Mouse (Mus musculus): ENCODE results near the gene Cwc25. TPM values are rescaled to one million over a fixed set of nuclear protein-coding genes. Genes with fewer than 3 reads are reported as not detected.
"Not testable (repeated sequence)": the region's sequence is repeated elsewhere in the genome, so short reads cannot be mapped to it uniquely, and the experiment has no call there.

The Cwc25 gene
- polyA plus RNA-seq, 1 experiment from 2014 or later, result 19.2 TPM

DNA sequence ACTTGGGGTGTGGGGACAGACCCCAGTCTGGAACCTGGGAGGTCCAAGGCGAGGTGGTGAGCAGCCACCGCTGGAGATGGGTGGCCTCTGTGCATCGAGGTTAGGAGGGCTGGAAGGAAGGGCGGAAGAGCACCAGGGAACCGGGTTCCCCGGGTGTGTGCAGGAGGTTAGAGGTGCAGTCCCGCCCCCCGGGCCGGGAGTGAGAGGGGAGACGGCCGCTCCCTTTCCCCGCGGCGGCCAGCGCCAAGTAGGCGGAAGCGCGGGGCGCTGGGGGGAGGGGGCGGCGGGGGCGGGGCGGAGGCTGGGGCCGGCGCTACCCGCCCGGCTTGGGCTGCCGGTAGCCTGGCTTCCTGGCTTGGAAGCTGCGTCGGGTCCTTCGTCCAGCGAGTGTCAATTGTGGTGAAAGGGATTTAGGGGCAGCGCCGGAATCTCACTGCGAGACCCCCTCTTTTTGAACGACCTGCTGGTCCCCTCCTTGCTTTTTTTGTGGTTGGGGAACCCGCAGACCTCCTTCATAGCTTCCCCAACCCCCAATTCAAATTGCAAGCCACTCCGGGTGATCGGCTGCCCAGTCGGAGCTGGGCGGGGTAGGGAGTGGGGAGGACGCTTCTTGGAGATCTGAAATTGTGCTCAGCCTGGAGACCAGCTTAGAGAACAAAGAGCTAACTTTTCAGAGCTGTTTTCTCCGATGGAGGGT, 33.8 kb upstream of the Cwc25 start:
- under 1% methylated on average over 32 of the region's 43 CpGs for WGBS
- Histone ChIP-seq H3K4me2 (peak overlapping the region; percentile 90), H3K4me1 (peaks cover 58% of the 10 kb centered on the region), H3K36me3 (no peaks in the 10 kb centered on the region), H3K27me3 (no peaks in the 10 kb centered on the region), H3K9ac (peak overlapping the region; percentile 87), H3K27ac (peak overlapping the region; percentile 99), H3K9me3 (replicated peaks) (no peaks in the 10 kb centered on the region), H3K4me3 (replicated peaks) (peak overlapping the region; percentile 83)
- ATAC-seq (replicated peaks; ENCODE audit: low FRiP score), result peak; percentile 63

DNA sequence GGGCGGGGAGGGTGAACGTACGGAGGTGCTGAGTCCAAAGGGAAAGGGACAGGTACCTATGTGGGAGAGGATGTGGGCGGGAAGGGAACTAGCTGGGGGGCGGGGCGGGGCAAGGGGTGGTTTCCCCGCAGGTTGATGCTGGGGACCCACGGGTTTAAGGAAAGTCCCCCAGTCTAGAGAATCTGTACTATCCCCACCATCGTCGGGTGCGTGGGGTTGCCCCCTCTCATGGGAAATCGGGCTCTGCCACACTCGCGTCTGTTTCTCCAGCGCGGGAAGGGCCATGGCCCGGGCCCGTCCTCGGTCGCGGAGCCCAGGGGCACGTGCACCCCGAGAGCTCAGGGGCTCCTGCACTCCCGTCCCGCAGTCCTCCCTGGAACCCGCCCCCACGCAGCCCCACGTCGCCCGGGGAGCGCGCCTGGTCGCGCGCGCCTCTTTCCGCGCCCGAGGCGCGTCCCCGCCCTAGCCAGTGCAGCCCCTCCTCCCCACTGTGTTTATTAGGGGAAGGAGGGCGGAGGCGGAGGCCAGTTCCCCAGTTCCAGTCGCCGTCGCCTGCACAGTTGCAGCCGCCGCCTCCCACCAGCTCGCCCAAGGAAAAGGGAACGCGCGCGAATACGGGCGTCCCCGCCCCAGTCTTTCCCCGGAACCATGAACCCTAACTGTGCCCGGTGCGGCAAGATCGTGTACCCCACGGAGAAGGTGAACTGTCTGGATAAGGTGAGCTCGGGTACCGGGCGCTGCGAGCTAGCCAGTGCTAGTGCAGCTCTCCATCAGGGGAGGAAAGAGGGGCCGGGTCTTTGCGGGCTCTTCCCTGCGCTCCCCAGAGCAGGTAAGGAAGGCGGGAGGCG, 33.0 kb upstream of the Cwc25 start:
- Histone ChIP-seq H3K4me2 (peak overlapping the region; percentile 90), H3K9ac (peak overlapping the region; percentile 87), H3K4me3 (replicated peaks) (peak overlapping the region; percentile 83), H3K27me3 (no peaks in the 10 kb centered on the region), H3K36me3 (no peaks in the 10 kb centered on the region), H3K27ac (peak overlapping the region; percentile 99), H3K4me1 (peaks cover 51% of the 10 kb centered on the region), H3K9me3 (replicated peaks) (no peaks in the 10 kb centered on the region)
- under 1% methylated on average over 71 of the region's 71 CpGs for WGBS
- peak; percentile 86 for ATAC-seq (replicated peaks; ENCODE audit: low FRiP score)

DNA sequence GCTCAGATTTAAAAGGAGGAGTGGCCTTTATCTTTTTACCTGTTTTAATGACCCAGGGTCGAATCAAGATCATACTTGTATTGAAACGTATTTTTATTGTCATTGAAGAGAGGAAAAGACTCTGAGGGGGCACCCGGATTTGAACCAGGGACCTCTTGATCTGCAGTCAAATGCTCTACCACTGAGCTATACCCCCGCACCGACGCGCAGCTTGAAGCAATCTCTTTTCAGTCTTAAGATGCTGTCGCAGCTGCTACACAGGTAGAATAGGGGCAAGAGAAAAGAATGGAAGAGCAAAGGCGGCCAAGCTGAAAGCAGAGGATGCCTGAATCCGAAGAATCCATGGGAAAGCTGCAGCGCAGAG, 32.4 kb upstream of the Cwc25 start, which contains the start of gene Lasp1:
Gene Lasp1, plus strand, starts transcription at position 219 of the 364 bp plus-strand sequence.
- peak; percentile 59 for ATAC-seq (replicated peaks; ENCODE audit: low FRiP score)
- WGBS, result 0% methylated on average over 11 of the region's 11 CpGs
- H3K27ac ChIP-seq, result peak within 1 kb of the TSS; percentile 99
- H3K27me3 ChIP-seq, result no peaks in the 10 kb centered on the region
- peak within 1 kb of the TSS; percentile 83 for H3K4me3 ChIP-seq (replicated peaks)
- H3K4me2 ChIP-seq, result peak within 1 kb of the TSS; percentile 90
- H3K36me3 ChIP-seq, result no peaks in the 10 kb centered on the region
- peak within 1 kb of the TSS; percentile 87 for H3K9ac ChIP-seq
- peaks cover 45% of the 10 kb centered on the region for H3K4me1 ChIP-seq
- H3K9me3 ChIP-seq (replicated peaks), result no peaks in the 10 kb centered on the region

DNA sequence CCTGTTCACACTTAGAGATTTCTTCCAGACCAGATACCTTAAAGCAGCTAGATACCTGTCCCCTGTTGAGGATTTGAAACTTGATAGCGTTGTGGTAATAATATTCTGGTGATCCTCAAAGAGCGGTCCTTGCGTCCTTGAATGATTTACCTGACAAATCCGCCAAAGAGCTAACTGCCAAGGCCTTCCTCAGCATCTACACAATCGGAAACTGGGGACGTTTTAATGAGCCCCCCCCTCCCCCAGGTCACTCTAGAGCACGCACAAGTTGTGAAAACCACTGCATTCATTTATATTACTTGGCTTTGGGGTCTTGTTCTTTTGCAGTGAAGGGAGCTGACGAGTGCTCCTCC, 31.7 kb upstream of the Cwc25 start:
- Histone ChIP-seq H3K9ac (no peak overlapping the region), H3K4me1 (peaks cover 41% of the 10 kb centered on the region), H3K4me2 (peak overlapping the region; percentile 90), H3K27ac (peak overlapping the region; percentile 99; the same call in 1 of the 2 replicates), H3K9me3 (replicated peaks) (no peaks in the 10 kb centered on the region), H3K36me3 (no peaks in the 10 kb centered on the region), H3K4me3 (replicated peaks) (peak overlapping the region; percentile 83), H3K27me3 (no peaks in the 10 kb centered on the region)
- WGBS, result 29% methylated on average over 8 of the region's 8 CpGs
- ATAC-seq (replicated peaks; ENCODE audit: low FRiP score), result no peak

DNA sequence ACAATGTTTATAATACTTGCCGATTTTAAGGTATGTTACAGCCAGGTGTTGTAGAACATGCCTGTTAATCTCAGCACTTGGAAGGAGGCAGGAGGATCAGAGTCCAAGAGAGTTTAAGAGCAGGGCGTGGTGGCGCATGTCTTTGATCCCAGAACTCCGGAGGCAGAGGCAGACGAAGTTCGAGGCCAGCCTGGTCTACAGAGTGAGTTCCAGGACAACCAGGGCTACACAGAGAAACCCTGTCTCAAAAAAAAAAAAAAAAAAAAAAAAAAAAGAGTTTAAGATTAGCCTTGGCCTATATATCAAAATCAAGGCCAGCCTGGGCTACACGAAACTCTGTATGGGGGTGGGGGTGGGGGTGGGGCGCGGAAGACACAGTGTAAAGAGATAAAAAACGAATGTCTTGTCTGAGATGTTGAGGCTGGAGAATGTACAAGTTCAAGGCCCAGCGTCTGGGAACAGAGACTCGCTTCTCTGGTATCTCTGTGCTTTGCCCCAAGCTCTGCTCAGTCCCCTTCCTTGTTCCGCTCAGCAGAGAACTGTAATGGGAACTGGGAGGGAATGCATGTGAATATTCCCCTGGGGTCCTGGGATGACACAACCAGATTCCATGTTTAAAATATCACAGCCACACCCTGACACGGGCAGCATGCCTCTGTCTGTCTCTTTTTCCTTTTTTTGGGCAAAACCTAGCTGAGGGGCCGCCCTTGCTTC, 31.2 kb upstream of the Cwc25 start:
- no peaks in the 10 kb centered on the region for H3K36me3 ChIP-seq
- no peaks in the 10 kb centered on the region for H3K27me3 ChIP-seq
- ATAC-seq (replicated peaks; ENCODE audit: low FRiP score), result no peak
- WGBS, result 57% methylated on average over 15 of the region's 15 CpGs
- H3K4me2 ChIP-seq, result peak overlapping the region; percentile 90
- H3K9me3 ChIP-seq (replicated peaks), result no peaks in the 10 kb centered on the region
- peak overlapping the region; percentile 83; the same call in 1 of the 2 replicates for H3K4me3 ChIP-seq (replicated peaks)
- H3K27ac ChIP-seq, result 0 out of 2 replicates have a peak overlapping the region, but pooled peaks have one; percentile 99
- no peak overlapping the region for H3K9ac ChIP-seq
- peaks cover 36% of the 10 kb centered on the region for H3K4me1 ChIP-seq

GRCm38 (mm10) chr11:97796910-97797309, 30.6 kb upstream of the Cwc25 start:
- 6% methylated on average over 6 of the region's 6 CpGs for WGBS
- Histone ChIP-seq H3K27ac (no peak overlapping the region), H3K9me3 (replicated peaks) (no peaks in the 10 kb centered on the region), H3K9ac (no peak overlapping the region), H3K4me1 (peaks cover 29% of the 10 kb centered on the region), H3K4me3 (replicated peaks) (no peak overlapping the region), H3K27me3 (no peaks in the 10 kb centered on the region), H3K4me2 (no peak overlapping the region), H3K36me3 (no peaks in the 10 kb centered on the region)
- no peak for ATAC-seq (replicated peaks; ENCODE audit: low FRiP score)

DNA sequence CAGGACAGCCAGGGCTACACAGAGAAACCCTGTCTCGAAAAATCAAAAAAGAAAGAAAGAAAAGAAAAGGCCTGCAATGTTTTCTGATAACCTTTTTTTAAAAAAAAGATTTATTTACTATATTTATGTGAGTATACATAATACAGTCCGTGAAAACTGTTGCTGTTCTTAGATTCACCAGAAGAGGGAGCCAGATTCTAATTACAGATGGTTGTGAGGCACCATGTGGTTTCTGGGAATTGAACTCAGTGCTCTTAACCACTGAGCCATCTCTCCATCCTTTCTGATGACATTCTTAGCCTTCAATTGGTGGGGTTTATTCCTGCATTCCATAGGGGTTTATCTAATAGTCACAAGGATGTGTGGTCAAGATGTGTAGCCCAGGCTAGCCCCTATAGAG, 26.8 kb upstream of the Cwc25 start:
- WGBS, result 11% methylated on average over 2 of the region's 2 CpGs
- ATAC-seq (replicated peaks; ENCODE audit: low FRiP score), result no peak
- Histone ChIP-seq H3K27ac (no peak overlapping the region), H3K9me3 (replicated peaks) (no peaks in the 10 kb centered on the region), H3K4me1 (peaks cover 6% of the 10 kb centered on the region), H3K36me3 (no peaks in the 10 kb centered on the region), H3K4me2 (no peak overlapping the region), H3K4me3 (replicated peaks) (no peak overlapping the region), H3K9ac (no peak overlapping the region), H3K27me3 (no peaks in the 10 kb centered on the region)

- not testable (repeated sequence) for ATAC-seq (replicated peaks; ENCODE audit: low FRiP score); H3K9ac ChIP-seq; H3K9me3 ChIP-seq (replicated peaks); H3K4me2 ChIP-seq; H3K4me1 ChIP-seq; H3K27ac ChIP-seq; H3K36me3 ChIP-seq; H3K27me3 ChIP-seq; H3K4me3 ChIP-seq (replicated peaks)
- 69% methylated on average over 2 of the region's 2 CpGs for WGBS
Measured at GRCm38 (mm10) chr11:97790778-97791438, 24.6 kb upstream of the Cwc25 start.

DNA sequence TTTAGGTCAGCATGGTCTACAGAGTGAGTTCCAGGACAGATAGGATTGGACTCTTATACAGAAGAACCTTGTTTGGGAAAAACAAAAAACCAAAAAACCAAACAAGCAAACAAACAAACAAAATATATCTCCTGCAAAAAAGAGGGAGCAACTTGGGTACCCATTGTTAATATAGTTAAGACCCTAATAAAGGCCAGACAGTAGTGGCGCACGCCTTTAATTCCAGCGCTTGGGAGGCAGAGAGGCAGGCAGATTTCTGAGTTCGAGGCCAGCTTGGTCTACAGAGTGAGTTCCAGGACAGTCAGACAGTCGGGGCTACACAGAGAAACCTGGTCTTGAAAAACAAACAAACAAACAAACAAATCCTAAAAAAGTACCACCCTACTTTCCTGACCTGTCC, 23.4 kb upstream of the Cwc25 start:
- 0 out of 2 replicates have a peak, but pooled peaks cover 2% of the 10 kb centered on the region for H3K9me3 ChIP-seq (replicated peaks)
- H3K4me3 ChIP-seq (replicated peaks), result no peak overlapping the region
- H3K36me3 ChIP-seq, result no peaks in the 10 kb centered on the region
- H3K27me3 ChIP-seq, result no peaks in the 10 kb centered on the region
- WGBS, result 87% methylated on average over 5 of the region's 5 CpGs
- no peak overlapping the region for H3K9ac ChIP-seq
- H3K4me2 ChIP-seq, result no peak overlapping the region
- no peak overlapping the region for H3K27ac ChIP-seq
- ATAC-seq (replicated peaks; ENCODE audit: low FRiP score), result no peak
- no peaks in the 10 kb centered on the region for H3K4me1 ChIP-seq

DNA sequence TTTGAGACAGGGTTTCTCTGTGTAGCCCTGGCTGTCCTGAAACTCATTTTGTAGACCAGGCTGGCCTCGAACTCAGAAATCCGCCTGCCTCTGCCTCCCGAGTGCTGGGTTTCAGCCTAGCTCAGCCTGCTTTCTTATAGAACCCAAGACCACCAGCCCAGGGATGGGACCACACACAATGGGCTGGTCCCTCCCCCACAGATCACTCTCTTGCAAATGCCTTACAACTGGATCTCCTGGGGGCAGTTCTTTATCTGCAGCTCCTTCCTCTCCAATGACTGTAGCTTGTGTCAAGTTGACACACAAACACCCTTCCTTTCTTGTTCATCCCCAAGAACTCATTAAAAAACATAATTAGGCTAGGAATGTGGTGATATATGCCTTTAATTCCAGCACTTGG, 21.6 kb upstream of the Cwc25 start:
- Histone ChIP-seq H3K4me1 (peaks cover 5% of the 10 kb centered on the region; the same call in 1 of the 2 replicates), H3K36me3 (no peaks in the 10 kb centered on the region), H3K4me2 (no peak overlapping the region), H3K27me3 (no peaks in the 10 kb centered on the region), H3K9ac (no peak overlapping the region), H3K9me3 (replicated peaks) (0 out of 2 replicates have a peak, but pooled peaks cover 2% of the 10 kb centered on the region), H3K4me3 (replicated peaks) (no peak overlapping the region), H3K27ac (no peak overlapping the region)
- 95% methylated on average over 3 of the region's 3 CpGs for WGBS
- no peak for ATAC-seq (replicated peaks; ENCODE audit: low FRiP score)

DNA sequence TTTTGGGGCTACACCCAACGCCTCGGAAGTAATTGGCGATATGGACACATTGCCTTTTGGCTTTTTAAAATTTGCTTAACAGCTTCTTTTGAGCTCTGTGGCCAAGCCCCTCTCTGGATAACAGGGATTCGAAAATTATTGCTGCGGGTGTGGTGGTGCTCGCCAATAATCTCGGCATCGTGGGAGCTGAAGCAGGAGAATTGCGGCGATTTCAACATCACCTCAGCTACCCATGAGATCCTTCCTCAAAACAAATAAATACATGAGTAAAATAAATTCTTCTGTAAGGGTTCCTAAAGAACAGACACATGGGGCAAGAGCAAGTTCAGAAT, 16.2 kb upstream of the Cwc25 start:
- ATAC-seq (replicated peaks; ENCODE audit: low FRiP score), result no peak
- peaks cover 25% of the 10 kb centered on the region for H3K4me1 ChIP-seq
- H3K4me3 ChIP-seq (replicated peaks), result peak overlapping the region; percentile 90
- H3K9me3 ChIP-seq (replicated peaks), result 0 out of 2 replicates have a peak, but pooled peaks cover 2% of the 10 kb centered on the region
- H3K4me2 ChIP-seq, result peak overlapping the region; percentile 69
- H3K27me3 ChIP-seq, result no peaks in the 10 kb centered on the region
- H3K27ac ChIP-seq, result peak overlapping the region; percentile 82
- H3K9ac ChIP-seq, result peak overlapping the region; percentile 64
- under 1% methylated on average over 10 of the region's 10 CpGs for WGBS
- H3K36me3 ChIP-seq, result peaks cover 37% of the 10 kb centered on the region
